Mouse (Mus musculus): ENCODE measurements around the gene Klhl40.

GRCm38 (mm10) chr9:121756785-121757184, 20.6 kb upstream of the Klhl40 start:
- TF ChIP-seq CTCF (IDR thresholded peaks at IDR 0.05; ENCODE audit: borderline replicate concordance, insufficient read depth, low read length) (no peak), POLR2A (IDR thresholded peaks at IDR 0.05; ENCODE audit: low read depth, low read length) (no peak)
